Mouse (Mus musculus) bone marrow macrophage, adult 2 months (primary cell): ENCODE measurements at regions not wholly inside any gene's neighbourhood (a gene's known extent, or its start where the extent isn't known, plus 50 kb on each side); places are given as distances from the start of the nearest gene placed in this dataset.
A peak's percentile ranks its signal among the peaks of the same experiment; 100 is the strongest.

Experiments used
- H3K27ac ChIP-seq: 2 replicates; pipeline ENCODE4 v1.5.1; 2012; ENCODE audit warnings: low read depth, low read length; ENCODE audit not compliant: insufficient read depth
- H3K4me1 ChIP-seq: 2 replicates; pipeline ENCODE4 v1.6.1; 2012; ENCODE audit warnings: low read length; ENCODE audit not compliant: control insufficient read depth, insufficient read depth
- H3K4me3 ChIP-seq: 2 replicates; pipeline ENCODE4 v1.5.1; 2012; ENCODE audit warnings: mild to moderate bottlenecking, low read length, moderate library complexity; ENCODE audit not compliant: insufficient read depth
- CTCF ChIP-seq: IDR thresholded peaks from 2 replicates; pipeline ENCODE4 v1.5.1; 2012; ENCODE audit warnings: low read depth, mild to moderate bottlenecking, low read length, moderate library complexity
- POLR2A ChIP-seq: IDR thresholded peaks from 2 replicates; pipeline ENCODE4 v1.6.1; 2012; ENCODE audit warnings: mild to moderate bottlenecking, low read depth, low read length, borderline replicate concordance

DNA sequence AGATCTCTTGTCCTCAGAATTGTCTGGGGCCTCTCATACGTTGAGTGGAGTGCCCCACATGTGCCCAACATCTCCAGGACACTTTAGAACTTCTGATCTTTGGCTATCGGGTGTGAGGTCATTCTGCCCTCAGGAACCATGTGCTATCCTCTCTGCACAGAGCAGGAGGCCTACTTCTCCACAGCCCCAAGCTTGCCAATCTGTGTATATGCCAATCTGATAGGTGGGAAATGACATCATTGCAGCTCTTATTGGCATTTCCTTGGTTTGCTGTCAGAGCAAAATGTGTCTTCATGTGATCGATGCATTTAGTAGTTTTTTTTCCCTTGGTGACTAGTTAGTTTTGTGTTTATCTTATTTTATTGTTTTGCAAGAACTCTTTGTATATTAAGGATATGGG lies 108.8 kb upstream of the Ptpn1 start:
- Histone ChIP-seq H3K4me1 (peaks cover 15% of the 10 kb centered on the region), H3K4me3 (no peak overlapping the region), H3K27ac (no peak overlapping the region)
- TF ChIP-seq POLR2A = no peak
- no peak for TF ChIP-seq CTCF

DNA sequence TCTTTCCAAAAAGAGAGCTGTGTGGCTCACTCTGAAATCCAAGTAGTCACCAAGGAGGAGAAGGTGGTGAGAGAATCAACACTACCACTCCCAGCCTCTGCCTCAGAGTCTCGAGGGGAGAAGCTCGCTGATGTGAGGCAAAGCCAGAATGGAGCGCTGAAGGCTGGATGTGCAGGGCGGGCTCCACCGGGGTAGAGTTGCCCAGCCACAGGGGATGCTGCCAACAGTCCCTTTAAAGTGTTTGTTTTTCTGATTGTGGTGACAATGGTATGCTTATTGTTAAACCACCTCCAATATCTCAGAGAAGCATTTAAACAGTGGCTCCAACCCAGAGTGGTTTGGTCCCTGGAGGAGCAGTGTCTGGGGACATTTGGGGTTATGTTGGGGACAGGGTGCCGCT lies 110.7 kb upstream of the Ptpn1 start:
- Histone ChIP-seq H3K4me1 (peaks cover 19% of the 10 kb centered on the region), H3K27ac (no peak overlapping the region), H3K4me3 (no peak overlapping the region)
- TF ChIP-seq POLR2A (no peak), CTCF (no peak)

DNA sequence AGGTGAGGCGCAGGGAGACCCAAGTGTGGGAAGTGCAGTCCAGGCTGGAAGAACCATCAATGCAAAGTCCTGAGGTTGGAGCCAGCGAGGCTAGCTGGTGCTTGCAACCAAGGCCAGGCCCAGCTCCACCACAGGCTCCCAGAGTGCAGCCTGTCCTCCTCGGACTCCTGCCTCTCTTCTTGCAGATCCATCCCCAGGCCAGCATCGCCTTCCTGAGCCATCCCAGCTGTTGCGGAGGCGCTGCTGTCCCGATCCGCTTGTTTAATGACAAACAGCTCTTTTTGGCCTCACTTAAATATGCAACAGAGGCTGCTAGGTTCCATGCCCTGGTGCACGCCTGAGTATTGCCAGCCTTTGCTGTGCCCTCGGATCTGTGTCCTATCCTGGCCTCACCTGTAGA lies 113.1 kb upstream of the Ptpn1 start:
- H3K4me3 ChIP-seq = no peak overlapping the region
- H3K4me1 ChIP-seq = peaks cover 36% of the 10 kb centered on the region
- H3K27ac ChIP-seq = no peak overlapping the region
- TF ChIP-seq CTCF (no peak), POLR2A (no peak)

DNA sequence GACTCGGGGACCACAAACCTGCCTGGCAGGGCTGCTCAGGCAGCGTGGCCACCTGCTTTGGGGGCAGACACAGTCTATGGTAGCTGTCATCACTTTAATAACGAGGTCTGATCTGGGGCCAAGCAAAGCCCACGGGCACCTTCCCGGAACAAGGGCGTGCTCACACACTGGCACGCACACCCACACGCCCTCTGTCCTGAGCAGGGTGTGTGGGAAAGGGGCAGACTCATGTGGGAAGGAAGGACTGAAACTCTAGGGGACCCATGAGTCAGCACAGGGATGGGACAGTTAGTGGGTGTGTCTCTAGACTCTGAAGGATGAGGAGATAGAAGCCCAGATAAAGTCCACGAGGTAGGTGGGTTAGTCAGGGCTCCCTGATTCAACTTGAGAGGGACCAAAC lies 114.8 kb upstream of the Ptpn1 start:
- no peak for TF ChIP-seq CTCF
- TF ChIP-seq POLR2A = no peak
- H3K27ac ChIP-seq = no peak overlapping the region
- peaks cover 21% of the 10 kb centered on the region for H3K4me1 ChIP-seq
- no peak overlapping the region for H3K4me3 ChIP-seq

DNA sequence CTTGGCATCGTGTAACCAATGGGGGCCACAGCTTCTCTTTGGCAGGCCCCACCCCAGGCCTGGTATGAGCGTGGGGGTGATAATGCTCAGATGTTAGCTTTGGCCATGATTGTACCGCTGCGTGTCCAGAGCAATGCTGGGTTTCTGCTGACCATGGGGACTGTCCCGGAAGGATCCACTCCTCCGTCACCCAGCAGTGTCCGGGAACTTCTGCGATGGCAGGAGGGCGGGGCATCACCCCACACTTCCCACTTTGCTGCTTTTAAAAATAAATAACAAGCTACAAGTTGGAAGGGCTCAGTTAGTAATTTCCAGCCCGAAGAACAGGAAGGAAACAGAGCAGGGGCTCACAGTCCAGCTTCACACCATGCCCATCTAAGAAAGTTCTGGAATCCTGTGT lies 116.7 kb upstream of the Ptpn1 start:
- Histone ChIP-seq H3K4me3 (no peak overlapping the region), H3K27ac (peak overlapping the region; percentile 80), H3K4me1 (peaks cover 21% of the 10 kb centered on the region)
- TF ChIP-seq POLR2A = no peak
- no peak for TF ChIP-seq CTCF

GRCm38 (mm10) chr2:167809256-167809655 lies 119.6 kb upstream of the Tmem189 start:
- Histone ChIP-seq H3K4me1 (peaks cover 16% of the 10 kb centered on the region), H3K27ac (no peak overlapping the region), H3K4me3 (no peak overlapping the region)
- TF ChIP-seq POLR2A (no peak), CTCF (no peak)

DNA sequence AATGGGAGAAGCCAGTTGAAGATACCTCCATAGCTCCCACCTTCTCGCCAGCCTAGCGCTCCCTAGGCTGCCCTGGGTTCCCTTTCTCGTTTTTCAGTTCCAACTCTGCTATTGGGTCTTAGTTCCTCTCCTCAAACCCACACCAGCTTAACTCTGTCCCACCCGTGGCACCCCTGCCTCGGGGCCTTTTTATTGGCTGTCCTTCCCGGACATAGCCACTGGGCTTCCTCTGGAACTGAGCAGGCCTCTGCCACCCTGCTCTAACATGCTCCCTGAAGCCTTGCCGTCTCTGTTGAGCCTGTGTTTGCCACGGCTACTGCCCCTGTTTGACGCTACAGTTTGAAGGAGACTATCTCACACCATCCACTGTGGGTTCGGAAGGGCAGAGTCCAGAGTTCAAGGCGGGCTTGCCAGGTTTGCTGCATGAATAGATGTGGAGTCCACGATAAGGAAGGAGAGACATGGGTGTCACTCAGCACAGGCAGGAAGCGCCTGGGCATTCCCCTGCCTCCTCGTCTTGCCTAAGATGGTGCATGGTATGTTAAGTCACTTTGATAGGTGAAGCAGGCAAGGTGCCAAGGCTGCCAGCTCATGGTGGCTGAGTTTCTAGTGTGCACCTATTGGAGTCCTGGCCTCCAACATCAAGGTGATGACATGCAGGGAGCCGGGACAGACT lies 116.1 kb upstream of the Tmem189 start:
- Histone ChIP-seq H3K4me3 (no peak overlapping the region), H3K4me1 (peaks cover 36% of the 10 kb centered on the region), H3K27ac (no peak overlapping the region)
- TF ChIP-seq POLR2A (no peak), CTCF (no peak)

- peaks cover 43% of the 10 kb centered on the region for H3K4me1 ChIP-seq
- TF ChIP-seq CTCF = no peak
- TF ChIP-seq POLR2A = no peak
- peak overlapping the region; percentile 44 for H3K4me3 ChIP-seq
- H3K27ac ChIP-seq = peak overlapping the region; percentile 30
These were observed 115.0 kb upstream of the Tmem189 start for GRCm38 (mm10) chr2:167804493-167805227.

- H3K4me1 ChIP-seq = peaks cover 57% of the 10 kb centered on the region
- peak overlapping the region; percentile 37; the same call in 1 of the 2 replicates for H3K27ac ChIP-seq
- TF ChIP-seq CTCF (no peak), POLR2A (no peak)
- no peak overlapping the region for H3K4me3 ChIP-seq
These were observed 112.9 kb upstream of the Tmem189 start for GRCm38 (mm10) chr2:167802494-167802893.

GRCm38 (mm10) chr2:167801389-167801788 lies 111.8 kb upstream of the Tmem189 start:
- Histone ChIP-seq H3K4me3 (no peak overlapping the region), H3K4me1 (peaks cover 57% of the 10 kb centered on the region), H3K27ac (no peak overlapping the region)
- TF ChIP-seq POLR2A (no peak), CTCF (no peak)
